Mouse (Mus musculus) layer of hippocampus, adult 8-10 months (tissue): ENCODE results near the gene Etfa. TPM values are rescaled to one million over a fixed set of nuclear protein-coding genes. Genes with fewer than 3 reads are reported as not detected.

Source experiments
- DNase-seq, 2 experiments: peaks; one replicate each; pipeline ENCODE4 v3.0.0; 2022; ENCODE audit warnings: low spot score in 2 of 2
- total RNA-seq, 4 experiments: library from RNA; stranded (reverse); gene quantifications; 2 replicates each; pipeline ENCODE4 v1.2.4; 2022

Etfa gene
- total RNA-seq, 4 experiments from 2014 or later = 34.6 to 44.8 (median 40.8) TPM

DNA sequence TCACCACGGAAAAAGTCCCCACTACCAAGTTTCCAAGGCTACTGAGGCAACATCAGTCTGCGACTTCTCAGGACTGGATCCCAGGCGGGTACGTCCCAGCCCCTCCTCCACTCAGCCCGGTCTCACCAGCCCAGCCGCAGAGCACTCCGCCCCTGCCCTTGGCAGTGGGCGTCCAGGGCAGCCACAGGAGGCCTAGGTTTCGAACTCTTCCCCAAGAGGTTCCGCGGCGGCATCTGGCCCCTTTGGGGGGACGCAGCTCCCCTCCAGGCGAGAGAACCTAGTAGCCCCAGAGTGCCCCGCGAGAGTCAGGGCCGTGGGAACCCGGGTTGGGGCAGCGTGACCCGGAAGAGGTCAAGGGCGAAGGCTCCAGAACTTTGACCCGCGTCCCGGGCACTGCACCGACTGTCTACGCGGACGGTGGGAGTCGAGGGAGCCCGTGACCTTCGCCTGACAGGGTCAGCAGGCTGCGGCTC is 486 bp downstream of the Etfa start:
- DNase-seq = no peak

DNA sequence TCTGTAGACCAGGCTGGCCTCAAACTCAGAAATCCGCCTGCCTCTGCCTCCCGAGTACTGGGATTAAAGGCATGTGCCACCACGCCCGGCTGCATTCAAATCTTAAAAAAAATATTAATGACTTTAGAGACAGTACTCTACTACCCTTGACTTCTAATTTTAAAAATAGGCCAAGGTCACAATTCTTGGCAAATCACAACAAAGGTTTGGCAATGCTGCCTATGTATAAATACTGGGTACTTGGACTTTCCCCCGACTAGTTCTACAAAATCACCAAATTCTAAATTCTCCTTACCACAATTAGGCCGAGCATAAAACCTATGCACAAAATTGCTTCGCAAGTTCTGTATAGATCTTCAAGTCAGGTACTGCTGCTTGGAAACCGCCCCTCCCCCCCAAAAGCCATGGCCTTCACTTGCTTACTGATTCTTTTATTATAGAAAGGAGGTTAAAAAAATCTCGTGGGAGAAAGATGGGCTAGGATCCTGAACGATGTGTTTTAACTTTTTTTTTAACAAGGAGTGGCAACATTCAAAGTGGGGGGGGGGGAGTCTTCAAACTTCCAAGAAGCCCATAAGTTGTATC is 1.3 kb downstream of the Etfa start:
- no peak for DNase-seq

DNA sequence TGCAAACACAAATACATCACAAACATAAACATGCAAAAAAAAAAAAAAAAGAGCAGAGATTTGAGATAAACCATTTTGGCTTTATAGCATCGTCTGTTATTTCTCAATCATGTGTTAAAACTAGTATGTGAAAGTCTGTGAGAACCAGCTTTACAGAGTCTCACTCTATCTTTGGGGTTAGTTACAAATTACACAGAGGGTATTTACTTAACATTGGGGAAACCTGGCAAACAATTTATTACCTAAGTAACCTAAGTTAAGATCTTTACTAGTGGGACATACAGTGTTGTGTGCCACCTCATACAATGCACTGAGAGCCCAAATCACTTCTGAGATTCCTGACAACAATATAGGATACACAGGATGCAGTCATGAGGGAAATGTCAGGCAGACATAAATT is 2.3 kb downstream of the Etfa start:
- no peak for DNase-seq

DNA sequence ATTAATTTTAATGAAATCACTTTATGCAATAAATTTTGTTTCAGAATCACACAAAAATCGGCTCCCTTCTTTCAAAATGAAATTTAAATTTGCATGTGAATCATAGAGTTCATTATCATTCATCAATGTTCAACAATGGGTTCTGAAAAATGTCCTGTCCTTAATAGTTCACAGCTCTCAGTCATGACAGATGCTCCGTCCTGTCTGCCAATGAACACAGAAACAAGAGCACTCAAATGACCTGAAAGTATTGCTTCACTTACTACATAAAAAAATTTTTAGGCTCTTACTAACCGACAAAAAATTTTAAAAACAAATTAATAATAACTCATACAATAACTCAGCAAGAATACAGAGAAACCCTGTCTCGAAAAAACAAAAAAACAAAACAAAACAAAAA is 3.3 kb downstream of the Etfa start:
- DNase-seq = no peak

DNA sequence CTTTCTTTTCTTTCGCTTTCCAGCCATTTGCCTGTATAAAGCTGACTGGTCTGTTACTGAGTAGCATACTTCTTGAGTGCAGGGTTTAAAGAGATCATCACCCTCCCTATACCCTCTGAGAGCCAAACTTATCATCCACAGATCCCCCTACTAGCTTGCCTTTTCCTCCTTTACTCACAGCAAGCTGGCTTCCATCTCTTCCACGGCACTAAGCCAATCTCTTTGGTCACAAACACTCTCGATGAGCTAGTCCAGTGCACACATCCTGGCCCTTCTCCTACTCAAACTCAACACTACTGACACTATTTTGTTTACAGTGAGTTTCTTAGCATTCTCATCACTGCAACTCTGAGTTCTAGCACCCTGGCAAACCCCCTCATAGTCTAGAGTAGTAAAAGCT is 4.1 kb downstream of the Etfa start:
- no peak for DNase-seq

DNA sequence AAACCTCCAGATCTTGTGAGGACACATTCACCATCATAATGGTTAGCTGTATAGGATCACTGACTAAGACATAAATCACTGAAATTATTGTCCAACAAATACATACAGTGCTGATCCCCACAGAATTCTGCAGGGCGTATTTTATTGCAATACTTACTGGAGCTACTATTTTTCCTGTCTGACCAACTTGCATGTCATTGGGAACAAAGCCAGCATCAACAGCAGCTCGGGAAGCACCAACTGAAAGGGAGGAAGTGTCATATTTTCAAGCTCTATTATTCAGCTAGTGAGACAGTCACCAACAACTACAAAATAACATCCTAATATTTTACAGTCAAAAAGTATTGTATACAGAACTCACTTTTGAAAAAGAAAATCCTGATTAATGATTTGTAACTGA is 29.9 kb downstream of the Etfa start:
- no peak for DNase-seq

DNA sequence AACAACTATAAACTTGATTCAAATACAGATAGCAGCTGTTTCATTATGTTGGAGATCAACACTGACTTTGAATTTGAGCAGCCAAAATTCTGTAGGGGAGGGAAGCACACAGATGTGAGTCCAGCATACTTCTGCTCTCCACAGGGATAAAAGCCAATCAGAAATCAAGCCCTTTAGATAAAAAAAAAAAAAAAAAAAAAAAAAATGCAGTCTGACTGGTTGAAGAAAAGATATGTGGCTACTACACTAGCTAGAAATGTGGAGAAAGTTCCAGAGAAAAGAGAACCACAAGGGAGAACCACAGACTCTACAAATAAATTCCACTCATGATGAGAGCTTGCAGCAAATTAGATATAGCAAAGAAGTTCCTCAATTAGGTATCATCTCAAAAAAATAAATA is 33.3 kb downstream of the Etfa start:
- no peak for DNase-seq

DNA sequence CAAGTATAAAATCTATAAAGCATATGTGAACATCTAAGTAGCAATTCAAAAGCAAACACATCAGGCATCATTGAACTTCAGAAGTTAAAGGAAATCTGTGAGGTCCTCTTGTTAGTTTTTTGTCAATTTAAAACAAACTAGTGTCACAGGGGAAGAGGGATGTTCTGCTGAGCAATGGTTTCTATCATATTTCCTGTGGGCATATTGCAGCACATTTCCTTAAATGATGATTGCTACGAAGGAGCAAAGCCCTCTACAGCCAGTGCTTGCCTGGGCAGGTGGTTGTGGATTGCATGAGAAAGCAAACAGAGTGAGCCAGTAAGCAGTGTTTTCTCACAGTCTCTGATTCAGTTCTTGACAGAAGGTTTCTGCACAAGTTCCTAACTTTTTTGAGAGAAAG is 36.0 kb downstream of the Etfa start:
- no peak for DNase-seq

DNA sequence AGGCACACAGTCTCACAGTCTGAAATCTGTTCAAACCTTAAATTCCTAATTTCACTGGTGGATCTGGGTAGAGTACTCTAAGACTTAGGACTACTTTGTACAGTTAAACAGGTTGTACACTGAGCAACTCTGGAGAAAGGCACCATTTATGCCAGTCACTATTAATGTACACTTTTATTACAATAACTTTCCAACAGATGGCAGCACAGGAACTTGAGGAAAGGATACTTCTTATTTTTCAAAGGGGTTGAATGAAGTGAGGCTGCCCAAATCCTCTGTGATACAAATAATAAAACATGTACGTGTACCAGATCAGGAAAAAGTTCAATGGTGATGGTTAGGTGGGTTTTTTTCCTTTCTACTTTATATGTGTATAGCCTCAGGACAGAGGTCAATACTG is 43.6 kb downstream of the Etfa start:
- DNase-seq = no peak

DNA sequence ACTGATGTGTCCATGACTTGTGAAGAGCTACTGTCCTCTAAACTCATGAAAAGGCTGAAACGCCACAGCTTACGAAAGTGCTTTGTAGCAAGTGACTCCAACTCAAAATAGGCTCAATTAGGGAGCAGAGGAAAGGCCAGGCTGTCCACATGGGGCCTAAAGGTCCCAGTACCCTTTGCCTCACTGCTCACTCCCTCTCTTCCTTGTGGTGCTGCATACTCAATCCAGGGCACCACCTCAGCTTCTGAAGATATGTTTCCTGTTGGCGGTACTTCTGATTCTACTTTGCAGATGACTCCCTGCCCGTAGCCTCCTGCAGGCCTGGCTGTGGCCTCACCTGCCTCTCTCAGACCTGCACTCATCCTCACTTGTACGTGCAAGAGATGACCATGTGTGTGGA is 58.7 kb downstream of the Etfa start:
- DNase-seq = no peak

DNA sequence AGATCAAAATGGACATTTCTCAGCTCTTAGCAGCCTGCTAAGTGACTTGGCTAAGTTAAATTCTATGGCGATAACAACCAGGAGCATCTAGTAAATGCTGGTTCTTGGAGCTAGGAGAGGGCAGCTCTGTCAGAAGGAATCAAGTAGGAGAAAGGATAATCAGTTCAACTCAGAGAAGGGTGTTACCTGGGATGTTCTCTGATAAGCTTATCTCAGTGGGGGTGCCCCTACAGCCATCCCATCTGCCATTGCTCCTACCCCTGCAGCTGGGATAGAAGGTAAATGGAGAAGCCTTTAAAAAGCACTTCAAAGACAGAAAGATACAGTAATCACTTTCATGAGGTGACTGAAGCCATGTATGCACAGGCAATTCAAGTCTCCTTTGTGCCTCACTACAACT is 59.1 kb downstream of the Etfa start:
- no peak for DNase-seq

DNA sequence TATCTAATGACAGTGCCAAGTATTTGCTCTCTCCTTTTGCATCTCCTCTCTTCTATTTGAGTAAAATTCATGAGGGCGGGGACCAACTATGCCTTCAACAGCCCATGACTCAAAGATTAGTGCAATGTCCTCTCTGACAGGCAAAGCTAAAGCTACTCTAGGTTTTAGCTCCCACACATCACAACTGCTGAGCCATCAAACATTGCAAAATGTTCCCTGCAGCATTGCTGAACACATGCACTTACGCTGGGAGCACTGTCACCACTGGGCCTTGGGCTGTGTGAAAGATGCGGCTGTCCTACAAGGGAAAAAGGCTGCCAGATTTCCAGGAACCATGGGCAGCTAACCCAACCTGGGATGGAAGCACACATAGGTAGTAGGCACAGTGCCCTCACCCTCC is 60.6 kb downstream of the Etfa start:
- no peak for DNase-seq

DNA sequence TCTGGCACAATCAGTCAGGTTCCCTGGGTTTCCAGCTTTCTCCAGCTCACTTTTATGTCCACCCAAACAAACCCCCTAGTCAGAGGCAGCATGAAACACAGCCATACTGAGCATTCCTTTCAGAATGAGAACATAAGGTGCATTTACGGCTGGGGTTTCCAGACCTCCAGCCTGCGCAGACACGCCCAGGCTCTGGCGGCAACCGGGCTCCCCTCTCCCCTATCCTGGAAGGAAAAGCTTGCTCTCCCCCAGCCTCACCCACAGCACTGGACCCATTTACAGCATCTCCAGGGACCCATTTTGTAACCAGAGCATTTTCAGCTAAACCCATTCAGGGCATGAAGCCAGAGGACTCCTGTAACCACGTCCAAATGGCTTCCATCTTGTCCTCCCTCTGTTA is 62.0 kb downstream of the Etfa start:
- DNase-seq = no peak

DNA sequence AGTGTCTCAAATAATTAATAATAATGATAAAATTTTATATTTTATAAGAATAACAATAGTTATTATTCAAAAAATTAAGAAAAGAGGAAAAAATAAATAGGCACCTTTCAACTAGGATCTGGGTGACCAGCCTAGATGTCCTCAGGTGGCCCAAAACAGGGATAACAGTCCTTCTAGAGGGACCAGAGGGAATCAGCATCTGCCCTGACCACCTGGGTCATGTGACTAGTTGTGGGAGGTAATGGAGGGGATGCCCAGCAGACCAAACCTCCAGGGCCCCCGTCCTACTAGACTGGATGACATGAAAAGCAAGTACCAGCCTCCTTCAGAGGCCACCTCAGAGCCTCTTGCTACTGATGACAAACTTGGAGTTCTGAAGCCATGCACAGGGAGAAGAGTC is 62.9 kb downstream of the Etfa start:
- DNase-seq = no peak

DNA sequence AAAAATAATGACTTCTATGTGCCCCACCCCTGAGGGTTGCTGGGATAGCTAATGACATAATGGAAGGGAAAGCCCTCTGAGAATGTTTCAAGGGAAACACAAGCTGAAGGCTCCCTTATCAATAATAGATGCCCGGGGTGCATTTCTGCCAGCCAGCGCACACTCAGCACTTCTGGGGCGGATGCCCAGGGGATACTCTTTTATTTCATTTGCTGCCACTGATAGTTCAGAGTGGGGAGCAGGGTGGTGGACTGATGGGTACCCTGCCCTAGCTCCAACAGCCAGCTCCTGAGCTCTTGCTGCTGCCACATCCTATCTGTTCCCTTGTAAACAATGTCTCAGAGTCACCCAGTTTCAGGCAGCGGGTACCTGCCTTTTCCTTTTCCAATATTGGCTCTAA is 64.5 kb downstream of the Etfa start:
- no peak for DNase-seq

DNA sequence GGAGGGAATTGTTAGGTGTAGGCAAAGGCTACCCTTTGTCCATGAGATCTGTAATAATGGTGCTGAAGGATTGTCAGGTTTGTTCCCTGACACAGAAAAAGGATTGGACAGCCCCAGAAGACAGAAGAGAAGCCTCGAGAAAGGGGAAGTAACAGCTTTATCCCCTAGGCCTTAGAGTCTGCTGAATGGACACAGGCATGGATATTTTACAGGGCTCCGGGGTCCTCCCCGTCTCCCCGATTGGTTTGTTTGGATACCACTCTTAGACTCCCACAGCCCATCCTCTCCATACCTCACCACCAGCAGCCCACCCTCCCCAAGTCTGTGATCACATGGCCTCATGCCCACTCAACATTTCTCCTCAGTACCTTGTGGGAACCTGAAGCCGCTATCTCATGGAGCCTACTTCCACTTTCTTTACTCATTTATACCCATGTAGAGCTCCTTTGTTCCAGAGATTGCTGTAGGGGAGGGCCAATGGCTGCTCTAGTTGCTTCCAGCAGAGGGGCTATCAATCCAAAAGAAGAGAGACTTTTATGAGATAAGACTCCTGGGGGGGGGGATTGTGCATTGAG is 72.8 kb downstream of the Etfa start:
- no peak for DNase-seq

DNA sequence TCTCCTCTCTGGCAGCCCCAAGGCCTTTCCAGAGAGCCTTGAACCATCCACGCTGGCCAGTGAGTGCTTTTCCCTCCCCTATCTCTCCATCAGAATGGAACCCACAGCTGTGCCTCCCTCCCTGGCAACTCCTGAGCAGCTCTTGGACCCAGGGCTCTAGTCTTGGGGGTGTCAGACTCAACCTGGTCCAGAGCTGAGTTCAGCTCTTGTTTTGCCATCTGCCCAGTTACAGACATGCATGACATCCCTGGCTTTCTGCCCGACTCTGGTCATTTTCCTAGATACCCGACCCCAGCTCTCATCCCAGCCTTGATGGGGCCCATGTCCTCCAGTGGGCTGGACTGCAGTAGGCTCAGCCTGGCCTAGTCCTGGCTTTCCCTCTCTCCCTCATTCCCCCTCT is 73.6 kb downstream of the Etfa start:
- no peak for DNase-seq

DNA sequence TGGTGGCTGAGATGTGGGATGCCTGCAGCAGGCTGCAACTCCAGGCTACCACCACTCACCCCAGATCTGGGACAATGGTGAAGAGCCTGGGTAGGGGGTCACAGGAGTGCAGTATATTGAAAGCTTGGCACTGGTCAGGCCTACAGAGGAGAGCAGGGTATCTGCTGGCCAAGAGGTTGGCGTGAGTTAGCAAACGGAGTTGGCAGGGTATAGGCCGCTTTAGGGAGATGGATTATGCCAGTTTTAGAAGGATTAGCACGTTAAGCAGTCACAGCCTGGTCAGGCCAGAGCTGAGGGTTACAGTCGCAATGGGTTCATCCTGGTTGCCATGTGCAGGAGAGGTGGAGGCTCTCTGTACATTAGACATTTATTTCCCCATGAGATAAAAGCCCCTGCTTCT is 78.2 kb downstream of the Etfa start:
- no peak for DNase-seq

DNA sequence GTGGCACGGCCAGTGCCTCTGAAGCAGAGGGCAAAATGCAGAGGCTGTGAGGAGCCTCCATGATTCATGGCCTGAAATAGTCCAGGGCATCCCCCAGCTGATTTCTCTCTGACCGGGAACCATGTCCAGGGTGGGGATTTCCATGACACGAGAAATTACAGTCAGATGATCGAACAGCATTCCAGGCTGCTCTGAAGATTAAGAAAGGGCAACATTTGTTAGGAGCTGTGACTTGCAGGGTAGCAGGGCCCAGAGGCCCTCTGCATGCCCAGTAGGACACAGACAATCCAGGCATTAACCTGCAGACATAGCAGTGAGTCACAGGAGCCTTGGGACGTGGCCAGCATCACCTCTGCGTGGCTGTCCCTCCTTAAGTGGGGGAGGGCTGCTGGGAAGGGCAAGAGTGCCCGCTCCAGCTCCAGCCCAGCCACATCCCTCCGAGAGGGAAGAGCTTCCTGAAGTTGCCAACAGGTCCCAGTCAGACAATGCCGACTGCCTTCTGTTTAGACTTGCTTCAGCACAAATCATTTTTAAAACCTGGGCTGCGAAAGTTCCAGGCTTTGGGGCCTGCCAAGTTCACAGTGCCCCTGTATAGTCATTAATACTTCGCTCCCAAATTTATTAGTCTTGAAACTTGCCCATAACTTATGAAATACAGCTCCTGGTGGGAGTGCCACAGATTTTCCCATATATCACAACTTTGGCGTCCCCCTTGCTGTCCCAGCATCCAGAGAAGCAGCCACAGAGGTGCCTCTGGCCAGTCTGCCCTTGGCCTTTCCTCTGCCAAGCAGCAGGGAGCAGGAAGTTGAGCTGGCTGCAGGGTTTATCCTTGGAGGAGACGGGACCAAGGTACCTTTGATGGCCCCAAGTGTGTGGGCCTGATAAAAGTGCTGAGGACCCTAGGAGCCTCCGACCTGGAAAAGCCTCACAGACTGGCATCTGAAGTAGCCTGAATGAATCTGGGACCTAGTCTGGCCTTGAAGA is 79.4 kb downstream of the Etfa start:
- no peak for DNase-seq

DNA sequence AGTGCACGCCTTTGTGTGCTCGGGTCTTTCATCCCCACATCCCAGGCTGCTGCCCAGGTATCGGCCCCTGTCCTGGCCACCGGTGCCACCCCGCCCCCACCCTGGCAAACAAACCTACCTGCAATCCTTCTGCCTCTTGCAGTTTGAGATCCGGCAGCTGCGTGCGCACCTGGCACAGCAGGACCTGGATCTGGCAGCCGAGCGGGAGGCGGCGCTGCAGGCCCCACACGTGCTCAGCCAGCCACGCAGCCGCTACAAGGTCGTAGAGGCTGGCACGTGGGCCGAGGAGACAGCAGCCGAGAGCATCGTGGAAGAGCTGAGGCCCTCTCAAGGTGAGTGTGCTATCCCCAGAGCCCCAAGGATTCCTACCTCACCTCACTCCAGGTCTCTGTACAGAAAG is 81.9 kb downstream of the Etfa start:
- no peak for DNase-seq

DNA sequence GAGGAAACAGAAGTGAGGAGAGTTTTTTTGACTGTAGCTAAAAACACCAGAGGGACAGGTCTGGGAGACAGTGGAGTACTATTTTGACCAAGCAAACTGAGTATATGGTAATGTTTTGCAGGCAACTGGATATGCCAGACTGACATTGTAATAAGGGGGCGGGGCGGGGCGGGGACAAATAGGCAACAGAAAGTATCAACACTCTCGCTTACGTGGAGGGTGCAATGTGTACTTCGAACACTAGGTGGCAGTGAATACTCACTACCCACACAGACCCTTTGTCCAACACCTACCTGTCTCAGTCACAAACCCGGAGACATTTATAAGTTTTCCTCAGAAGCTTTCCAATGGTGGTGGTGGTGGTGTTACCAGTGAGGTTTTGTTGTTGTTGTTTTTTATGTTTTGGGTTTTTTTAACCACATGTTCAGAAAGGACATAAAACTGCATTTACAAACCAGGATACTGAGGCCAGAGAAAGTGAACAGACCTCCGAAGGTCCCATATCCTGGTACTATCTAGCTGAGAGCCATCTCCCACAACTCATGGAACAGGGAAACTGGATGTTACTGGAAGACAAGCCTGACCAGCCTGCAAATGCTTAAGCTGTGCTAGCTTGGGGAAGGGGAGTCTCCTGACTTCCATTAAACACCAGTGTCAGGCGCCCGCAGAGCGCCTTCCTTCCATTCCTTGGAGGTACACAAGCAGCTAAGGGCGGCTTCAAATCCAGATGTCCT is 82.6 kb downstream of the Etfa start:
- peak; percentile 63 to 78 for DNase-seq

DNA sequence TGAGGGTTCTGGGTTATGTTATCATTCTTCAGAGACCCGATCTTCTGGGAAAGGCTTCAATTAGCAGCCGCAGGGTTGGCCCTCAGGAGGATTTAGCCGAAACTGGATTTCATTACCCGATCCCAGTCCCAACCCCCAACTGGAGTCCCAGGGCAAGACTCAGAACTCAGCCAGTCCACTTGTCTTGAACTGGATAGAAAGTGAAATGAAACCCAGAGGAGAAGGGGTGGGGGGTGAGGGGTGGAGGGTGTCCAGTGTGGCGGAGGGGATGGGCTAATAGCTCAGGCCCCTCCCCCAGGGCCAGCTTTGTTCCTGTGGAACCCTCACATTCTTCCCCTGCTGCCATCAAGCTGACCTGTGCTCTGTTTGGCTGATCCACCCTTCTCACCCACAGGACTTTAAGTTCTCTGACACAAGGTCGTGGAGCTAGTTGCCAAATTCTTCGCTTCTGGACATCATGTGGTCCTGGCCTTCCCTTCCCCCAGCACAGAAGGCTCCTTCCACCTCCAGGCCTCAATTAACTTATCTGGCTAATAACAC is 86.7 kb downstream of the Etfa start:
- no peak for DNase-seq
